Mouse (Mus musculus): ENCODE results near the gene Cd27. TPM values are rescaled to one million over a fixed set of nuclear protein-coding genes. Genes with fewer than 3 reads are reported as not detected.
A peak's percentile ranks its signal among the peaks of the same experiment; 100 is the strongest.

Cd27 gene
- polyA plus RNA-seq, 1 experiment from 2014 or later, result 2.0 TPM

- H3K4me2 ChIP-seq, result no peak overlapping the region
- H3K4me3 ChIP-seq, result no peak overlapping the region
- no peaks in the 10 kb centered on the region for H3K9me3 ChIP-seq (replicated peaks)
- no peak overlapping the region for H3K27ac ChIP-seq
- no peak for ATAC-seq
- 64% methylated on average over 2 of the region's 2 CpGs for WGBS
- H3K27me3 ChIP-seq, result peaks cover under 1% of the 10 kb centered on the region; the same call in 1 of the 2 replicates
- no peak overlapping the region for H3K9ac ChIP-seq
- no peaks in the 10 kb centered on the region for H3K4me1 ChIP-seq
- 0 out of 2 replicates have a peak, but pooled peaks cover 4% of the 10 kb centered on the region for H3K36me3 ChIP-seq (ENCODE audit: poor library complexity, severe bottlenecking)
Measured at GRCm38 (mm10) chr6:125222146-125222545, 14.7 kb downstream of the Cd27 start.

DNA sequence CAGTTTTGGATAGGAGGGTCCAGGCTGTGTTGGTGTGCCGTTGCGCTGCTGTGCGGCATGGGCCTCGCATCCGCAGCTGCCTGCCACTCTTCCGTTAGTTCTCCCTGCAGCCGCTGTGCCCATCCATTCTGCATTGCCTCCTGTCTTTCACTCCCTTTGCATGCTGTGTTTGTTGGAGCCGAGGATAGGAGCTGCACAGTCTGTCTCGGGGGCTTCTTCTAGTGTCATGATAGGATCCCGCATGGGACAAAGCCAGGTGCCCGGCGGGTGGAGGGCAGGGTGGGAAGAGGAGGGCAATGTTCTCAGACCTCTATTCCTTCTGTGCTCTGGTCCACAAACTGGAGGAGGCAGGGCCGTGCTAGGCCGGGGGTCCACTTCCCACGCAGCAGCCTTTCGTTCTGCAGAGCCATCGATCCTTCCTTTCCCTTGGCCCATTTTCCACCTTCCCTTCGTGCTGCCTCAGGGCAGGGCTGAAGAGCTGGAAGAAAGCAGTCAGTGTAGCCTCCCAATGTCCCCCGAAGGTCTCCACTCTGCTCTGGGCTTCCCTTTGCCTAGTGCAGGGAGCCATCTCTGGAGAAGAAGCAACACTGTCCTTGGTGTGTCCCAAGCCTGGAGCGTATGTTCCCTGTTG lies 15.6 kb downstream of the Cd27 start:
- Histone ChIP-seq H3K4me2 (no peak overlapping the region), H3K4me1 (0 out of 2 replicates have a peak, but pooled peaks cover 4% of the 10 kb centered on the region), H3K9me3 (replicated peaks) (no peaks in the 10 kb centered on the region), H3K27ac (no peak overlapping the region), H3K36me3 (ENCODE audit: poor library complexity, severe bottlenecking) (0 out of 2 replicates have a peak, but pooled peaks cover 4% of the 10 kb centered on the region), H3K4me3 (no peak overlapping the region), H3K9ac (0 out of 2 replicates have a peak overlapping the region, but pooled peaks have one; percentile 37), H3K27me3 (peaks cover 6% of the 10 kb centered on the region; the same call in 1 of the 2 replicates)
- 93% methylated on average over 20 of the region's 20 CpGs for whole genome bisulfite sequencing
- no peak for ATAC-seq

DNA sequence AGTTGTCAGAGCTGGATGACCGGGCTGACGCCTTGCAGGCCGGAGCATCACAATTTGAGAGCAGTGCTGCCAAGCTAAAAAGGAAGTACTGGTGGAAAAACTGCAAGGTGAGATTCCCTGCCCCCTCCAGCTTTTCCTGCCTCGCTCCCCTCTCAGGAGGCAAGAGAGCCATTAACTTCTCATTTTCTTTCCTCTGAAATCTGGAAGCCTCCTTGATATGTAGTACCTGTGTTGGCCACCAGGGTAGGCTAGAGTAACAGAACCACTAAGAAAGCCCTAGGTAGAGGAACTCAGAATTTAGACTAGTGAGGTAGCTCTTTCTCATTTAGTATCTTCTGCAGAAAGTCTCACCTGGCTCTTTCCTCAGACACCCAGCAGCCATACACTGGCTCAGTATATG lies 17.8 kb downstream of the Cd27 start:
- H3K27ac ChIP-seq, result no peak overlapping the region
- WGBS, result 81% methylated on average over 4 of the region's 4 CpGs
- peaks cover 9% of the 10 kb centered on the region; the same call in 1 of the 2 replicates for H3K4me1 ChIP-seq
- no peaks in the 10 kb centered on the region for H3K9me3 ChIP-seq (replicated peaks)
- no peak for ATAC-seq
- H3K36me3 ChIP-seq (ENCODE audit: poor library complexity, severe bottlenecking), result no peaks in the 10 kb centered on the region
- no peak overlapping the region for H3K9ac ChIP-seq
- no peak overlapping the region for H3K4me2 ChIP-seq
- H3K27me3 ChIP-seq, result peaks cover 9% of the 10 kb centered on the region
- H3K4me3 ChIP-seq, result no peak overlapping the region

- WGBS, result 92% methylated on average over 11 of the region's 11 CpGs
- Histone ChIP-seq H3K4me3 (no peak overlapping the region), H3K36me3 (ENCODE audit: poor library complexity, severe bottlenecking) (no peaks in the 10 kb centered on the region), H3K9ac (no peak overlapping the region), H3K27ac (no peak overlapping the region), H3K9me3 (replicated peaks) (no peaks in the 10 kb centered on the region), H3K4me2 (no peak overlapping the region), H3K4me1 (peaks cover 9% of the 10 kb centered on the region; the same call in 1 of the 2 replicates), H3K27me3 (peaks cover 19% of the 10 kb centered on the region)
- ATAC-seq, result no peak
Measured at GRCm38 (mm10) chr6:125217899-125218298, 18.9 kb downstream of the Cd27 start.

GRCm38 (mm10) chr6:125216898-125217297 lies 19.9 kb downstream of the Cd27 start:
- Histone ChIP-seq H3K4me3 (no peak overlapping the region), H3K27ac (no peak overlapping the region), H3K9ac (no peak overlapping the region), H3K9me3 (replicated peaks) (no peaks in the 10 kb centered on the region), H3K4me2 (peak overlapping the region; percentile 95; the same call in 1 of the 2 replicates), H3K27me3 (peaks cover 19% of the 10 kb centered on the region), H3K4me1 (peaks cover 9% of the 10 kb centered on the region; the same call in 1 of the 2 replicates), H3K36me3 (ENCODE audit: poor library complexity, severe bottlenecking) (no peaks in the 10 kb centered on the region)
- WGBS, result 80% methylated on average over 2 of the region's 2 CpGs
- no peak for ATAC-seq

DNA sequence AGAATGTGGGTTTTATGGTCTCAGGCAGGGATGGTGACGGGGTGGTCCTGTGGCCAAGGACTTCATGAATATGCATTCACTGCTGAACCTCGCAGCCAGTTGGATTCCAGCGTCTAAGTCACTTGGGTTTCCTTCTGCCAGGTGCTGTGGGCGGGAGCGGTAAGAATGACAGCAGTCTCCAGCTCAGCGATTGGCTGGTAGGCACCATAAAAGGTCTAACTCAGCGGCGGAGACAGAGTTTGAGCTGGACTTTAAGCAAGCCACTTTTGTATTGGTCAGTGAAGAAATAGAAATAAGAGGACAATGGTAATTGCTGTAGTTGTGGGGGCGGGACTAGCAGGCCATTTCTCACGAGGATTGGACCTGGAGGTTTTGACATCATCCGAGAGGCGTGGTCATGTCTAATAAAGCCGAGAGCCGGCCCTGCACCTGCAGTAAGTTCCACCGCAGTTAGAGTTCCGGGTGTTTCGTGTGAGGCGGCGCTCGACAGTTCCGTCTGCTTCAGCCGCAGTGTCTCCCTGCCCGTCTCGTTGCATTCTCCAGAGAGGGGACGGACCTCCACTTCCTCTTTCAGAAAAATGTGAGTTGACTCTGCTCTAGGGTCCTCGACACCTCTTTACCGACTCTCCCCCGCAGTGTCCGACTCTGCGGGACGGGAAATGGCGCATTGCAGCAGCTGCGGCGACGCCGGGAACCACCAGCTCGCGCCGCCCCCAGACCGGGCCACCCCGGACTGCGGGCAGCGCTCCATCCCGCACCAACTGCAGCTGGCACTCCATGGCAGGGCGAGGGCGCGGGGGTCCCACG lies 21.5 kb downstream of the Cd27 start, which contains the start of gene Vamp1:
TSS of gene Vamp1 (plus strand) at position 404 of the 807 bp plus-strand sequence.
- H3K9ac ChIP-seq, result peak within 1 kb of the TSS; percentile 84
- H3K4me1 ChIP-seq, result peaks cover 9% of the 10 kb centered on the region; the same call in 1 of the 2 replicates
- WGBS, result under 1% methylated on average over 48 of the region's 48 CpGs
- H3K4me2 ChIP-seq, result peak within 1 kb of the TSS; percentile 95
- H3K27me3 ChIP-seq, result peaks cover 23% of the 10 kb centered on the region
- H3K27ac ChIP-seq, result peak within 1 kb of the TSS; percentile 65
- H3K9me3 ChIP-seq (replicated peaks), result no peaks in the 10 kb centered on the region
- H3K4me3 ChIP-seq, result peak within 1 kb of the TSS; percentile 71
- peak; percentile 97 for ATAC-seq
- no peaks in the 10 kb centered on the region for H3K36me3 ChIP-seq (ENCODE audit: poor library complexity, severe bottlenecking)

DNA sequence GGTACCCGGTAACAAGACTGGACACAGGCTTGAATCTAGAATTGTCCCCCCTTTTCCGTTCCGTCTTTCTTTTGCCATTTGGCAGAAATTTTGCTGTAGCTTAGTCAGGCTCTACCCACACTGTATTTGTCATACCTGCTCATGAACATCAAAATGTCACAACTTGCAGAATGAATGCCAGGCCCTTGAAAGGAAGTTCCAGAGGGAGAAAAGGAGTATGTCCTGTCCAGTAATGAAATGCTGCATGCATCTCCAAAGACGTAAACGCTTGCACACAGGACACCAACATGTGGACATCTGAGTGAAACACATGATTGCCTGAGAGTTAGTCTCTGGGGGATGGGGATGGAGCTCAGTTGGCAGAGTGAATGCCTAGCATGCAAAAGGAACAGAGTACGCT lies 23.1 kb downstream of the Cd27 start:
- H3K27ac ChIP-seq, result no peak overlapping the region
- no peaks in the 10 kb centered on the region for H3K36me3 ChIP-seq (ENCODE audit: poor library complexity, severe bottlenecking)
- no peak for ATAC-seq
- 78% methylated on average over 6 of the region's 6 CpGs for WGBS
- H3K9me3 ChIP-seq (replicated peaks), result no peaks in the 10 kb centered on the region
- H3K4me1 ChIP-seq, result peaks cover 9% of the 10 kb centered on the region; the same call in 1 of the 2 replicates
- H3K4me3 ChIP-seq, result no peak overlapping the region
- H3K27me3 ChIP-seq, result peaks cover 23% of the 10 kb centered on the region
- no peak overlapping the region for H3K9ac ChIP-seq
- no peak overlapping the region for H3K4me2 ChIP-seq

DNA sequence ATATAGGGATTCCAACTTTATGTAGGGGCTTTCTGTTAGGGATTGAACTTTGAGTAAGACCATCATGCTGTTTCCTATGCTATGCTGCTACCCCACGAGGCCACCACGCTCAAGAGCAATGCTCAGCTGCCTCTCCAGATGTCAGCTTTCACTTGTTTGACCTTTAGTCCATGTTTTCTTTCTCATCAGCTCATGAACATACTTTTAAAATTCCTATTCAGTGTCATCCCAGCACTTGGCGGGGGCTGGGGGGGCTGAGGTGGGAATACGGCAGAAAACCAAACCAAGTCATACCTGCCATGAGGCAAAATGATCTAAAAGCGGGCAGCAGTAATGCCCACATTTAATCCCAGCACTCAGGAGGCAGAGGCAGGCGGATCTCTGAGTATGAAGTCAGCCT lies 23.7 kb downstream of the Cd27 start:
- Histone ChIP-seq H3K4me1 (peaks cover 9% of the 10 kb centered on the region; the same call in 1 of the 2 replicates), H3K4me2 (no peak overlapping the region), H3K9ac (no peak overlapping the region), H3K4me3 (no peak overlapping the region), H3K36me3 (ENCODE audit: poor library complexity, severe bottlenecking) (no peaks in the 10 kb centered on the region), H3K27ac (no peak overlapping the region), H3K9me3 (replicated peaks) (no peaks in the 10 kb centered on the region), H3K27me3 (peaks cover 23% of the 10 kb centered on the region)
- ATAC-seq, result no peak
- 77% methylated on average over 6 of the region's 6 CpGs for WGBS

GRCm38 (mm10) chr6:125212621-125213020 lies 24.2 kb downstream of the Cd27 start:
- no peaks in the 10 kb centered on the region for H3K36me3 ChIP-seq (ENCODE audit: poor library complexity, severe bottlenecking)
- no peak overlapping the region for H3K4me3 ChIP-seq
- 58% methylated on average over 2 of the region's 2 CpGs for WGBS

DNA sequence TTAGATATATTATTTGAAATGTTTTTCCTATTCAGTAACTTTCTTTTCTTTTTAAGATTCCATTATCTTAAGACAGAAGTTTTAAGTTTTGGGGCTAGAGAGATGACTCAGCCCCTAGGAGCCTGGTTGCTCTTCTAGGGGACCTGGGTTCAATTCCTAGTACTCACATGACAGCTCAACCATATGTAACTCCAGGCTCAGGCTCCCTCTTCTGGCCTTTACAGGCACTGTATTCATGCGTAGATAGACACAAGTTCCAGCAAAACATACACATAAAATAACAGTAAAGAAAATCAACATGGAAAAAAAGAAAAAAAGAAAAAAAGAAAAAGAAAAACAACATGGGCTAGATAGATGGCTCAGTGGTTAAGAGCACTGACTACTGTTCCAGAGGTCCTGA lies 26.4 kb downstream of the Cd27 start:
- Histone ChIP-seq H3K9me3 (replicated peaks) (no peaks in the 10 kb centered on the region), H3K4me3 (no peak overlapping the region), H3K27me3 (peaks cover 17% of the 10 kb centered on the region), H3K4me2 (no peak overlapping the region), H3K36me3 (ENCODE audit: poor library complexity, severe bottlenecking) (no peaks in the 10 kb centered on the region), H3K9ac (no peak overlapping the region), H3K27ac (no peak overlapping the region), H3K4me1 (no peaks in the 10 kb centered on the region)
- ATAC-seq, result no peak
- WGBS, result 76% methylated on average over 1 of the region's 1 CpGs

More at GRCm38 (mm10) chr6:125212621-125213020, 24.2 kb downstream of the Cd27 start:
- Histone ChIP-seq H3K27ac (no peak overlapping the region), H3K9me3 (replicated peaks) (no peaks in the 10 kb centered on the region), H3K27me3 (peaks cover 23% of the 10 kb centered on the region), H3K9ac (no peak overlapping the region), H3K4me2 (no peak overlapping the region), H3K4me1 (peaks cover 9% of the 10 kb centered on the region; the same call in 1 of the 2 replicates)
- ATAC-seq, result no peak

DNA sequence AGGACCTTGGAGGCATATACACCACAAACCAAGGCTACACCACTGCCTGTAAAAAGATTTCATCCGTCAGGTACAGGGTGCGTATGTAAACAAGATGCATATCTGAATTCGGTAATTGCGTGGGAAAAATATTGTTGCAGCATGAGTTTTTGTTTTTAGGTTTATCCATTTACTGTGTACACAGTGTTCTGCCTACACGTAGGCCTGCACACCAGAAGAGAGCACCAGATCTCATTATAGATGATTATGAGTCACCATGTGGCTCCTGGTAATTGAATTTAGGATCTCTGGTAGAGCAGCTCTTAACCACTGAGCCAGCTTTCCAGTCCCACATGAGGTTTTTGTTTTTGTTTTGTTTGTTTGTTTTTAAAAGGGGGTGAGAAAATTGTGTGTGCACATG lies 39.6 kb downstream of the Cd27 start:
- Histone ChIP-seq H3K27me3 (no peaks in the 10 kb centered on the region), H3K9ac (no peak overlapping the region), H3K4me2 (no peak overlapping the region), H3K4me3 (no peak overlapping the region), H3K4me1 (peaks cover 11% of the 10 kb centered on the region), H3K36me3 (ENCODE audit: poor library complexity, severe bottlenecking) (peaks cover 34% of the 10 kb centered on the region), H3K9me3 (replicated peaks) (no peaks in the 10 kb centered on the region), H3K27ac (no peak overlapping the region)
- ATAC-seq, result no peak
- WGBS, result 85% methylated on average over 5 of the region's 5 CpGs

DNA sequence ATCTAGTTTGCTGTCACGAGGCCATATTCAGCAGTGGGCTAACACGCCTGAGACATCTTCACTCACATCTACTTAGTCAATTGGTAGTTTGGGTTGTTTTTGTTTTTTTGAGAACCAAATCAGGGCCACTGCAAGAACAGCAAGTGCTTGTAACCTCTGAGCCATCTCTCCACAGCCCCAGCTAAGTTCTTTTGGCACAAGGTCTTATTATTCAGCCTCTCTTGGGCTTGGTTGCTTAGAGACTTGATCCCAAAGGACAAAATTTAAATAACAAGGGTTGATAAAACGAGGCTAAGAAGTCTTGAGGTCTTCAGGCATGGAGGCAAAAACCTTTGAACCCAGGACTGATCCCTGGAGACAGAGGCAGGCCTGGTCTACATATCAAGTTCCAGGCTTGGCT lies 40.5 kb downstream of the Cd27 start:
- Histone ChIP-seq H3K9me3 (replicated peaks) (no peaks in the 10 kb centered on the region), H3K36me3 (ENCODE audit: poor library complexity, severe bottlenecking) (peaks cover 34% of the 10 kb centered on the region), H3K9ac (no peak overlapping the region), H3K4me2 (no peak overlapping the region), H3K27me3 (no peaks in the 10 kb centered on the region), H3K4me3 (no peak overlapping the region), H3K27ac (no peak overlapping the region), H3K4me1 (peaks cover 11% of the 10 kb centered on the region)
- 48% methylated on average over 3 of the region's 3 CpGs for WGBS
- ATAC-seq, result no peak
